Mouse (Mus musculus) MEL (cell line): ENCODE results near the gene Ptcra. TPM values are rescaled to one million over a fixed set of nuclear protein-coding genes. Genes with fewer than 3 reads are reported as not detected.
A peak's percentile ranks its signal among the peaks of the same experiment; 100 is the strongest.

Experiments used
- DNase-seq: peaks from one replicate; pipeline ENCODE4 v3.0.0; 2011; ENCODE audit warnings: low read depth, low spot score
- H3K27ac ChIP-seq: 2 replicates; pipeline ENCODE4 v1.5.1; 2012; ENCODE audit warnings: low read depth, mild to moderate bottlenecking, control low read depth, low read length, moderate library complexity; ENCODE audit not compliant: control insufficient read depth
- H3K27me3 ChIP-seq, 2 experiments: fragments of 150-350 bp in 1 of 2; sonication (generic) in 1 of 2; 2 replicates each; pipeline ENCODE4 v1.6.1; 2012; ENCODE audit warnings: low read length in 2 of 2, mild to moderate bottlenecking in 2 of 2, improper control_type of control experiment in 1 of 2, moderate library complexity in 1 of 2; ENCODE audit not compliant: insufficient read depth in 2 of 2, control insufficient read depth in 1 of 2
- H3K36me3 ChIP-seq, 2 experiments: 2 replicates each; pipeline ENCODE4 v1.6.1; 2012 to 2014; ENCODE audit warnings: low read length in 2 of 2, improper control_type of control experiment in 1 of 2, inconsistent platforms in 1 of 2, mild to moderate bottlenecking in 1 of 2; ENCODE audit not compliant: insufficient read depth in 2 of 2, control insufficient read depth in 1 of 2
- H3K4me1 ChIP-seq, 2 experiments: fragments of 150-350 bp in 1 of 2; sonication (generic) in 1 of 2; 2 replicates each; pipeline ENCODE4 v1.6.1; 2012; ENCODE audit warnings: low read length in 2 of 2, improper control_type of control experiment in 1 of 2, mild to moderate bottlenecking in 1 of 2; ENCODE audit not compliant: insufficient read depth in 2 of 2, control insufficient read depth in 1 of 2
- H3K4me3 ChIP-seq, 2 experiments: fragments of 150-350 bp in 1 of 2; sonication (generic) in 1 of 2; 2 replicates each; pipeline ENCODE4 v1.5.1; 2012; ENCODE audit warnings: low read depth in 2 of 2, low read length in 2 of 2, mild to moderate bottlenecking in 2 of 2, moderate library complexity in 2 of 2, control low read depth in 1 of 2, improper control_type of control experiment in 1 of 2; ENCODE audit not compliant: control insufficient read depth in 1 of 2, insufficient read depth in 1 of 2
- H3K79me2 ChIP-seq: 2 replicates; pipeline ENCODE4 v1.6.1; 2012; ENCODE audit warnings: mild to moderate bottlenecking, low read length, moderate library complexity; ENCODE audit not compliant: control insufficient read depth, poor library complexity, insufficient read depth
- H3K9ac ChIP-seq: 2 replicates; pipeline ENCODE4 v1.6.1; 2012; ENCODE audit warnings: low read depth, mild to moderate bottlenecking, control low read depth, low read length, moderate library complexity; ENCODE audit not compliant: control insufficient read depth, poor library complexity, severe bottlenecking
- H3K9me3 ChIP-seq: fragments of 150-350 bp; sonication (generic); replicated peaks from 2 replicates; pipeline ENCODE4 v1.6.1; 2012; ENCODE audit warnings: mild to moderate bottlenecking, low read length, improper control_type of control experiment, moderate library complexity; ENCODE audit not compliant: insufficient read depth
- CHD1 ChIP-seq: IDR thresholded peaks from 2 replicates; pipeline ENCODE4 v1.6.1; 2012; ENCODE audit warnings: low read depth, mild to moderate bottlenecking, inconsistent platforms, low read length, improper control_type of control experiment
- CHD2 ChIP-seq: IDR thresholded peaks from 2 replicates; pipeline ENCODE4 v1.6.1; 2011; ENCODE audit warnings: low read length, improper control_type of control experiment
- CTCF ChIP-seq, 3 experiments: IDR thresholded peaks in 2 of 3; conservative IDR thresholded peaks in 1 of 3; 2 replicates each; pipeline ENCODE4 v1.5.1; 2011 to 2012; ENCODE audit warnings: low read length in 3 of 3, low read depth in 2 of 3, mild to moderate bottlenecking in 2 of 3, improper control_type of control experiment in 1 of 3, inconsistent platforms in 1 of 3, mixed read lengths in 1 of 3, moderate library complexity in 1 of 3; ENCODE audit not compliant: control insufficient read depth in 1 of 3, insufficient read depth in 1 of 3, poor library complexity in 1 of 3, severe bottlenecking in 1 of 3
- ELF1 ChIP-seq: IDR thresholded peaks from 2 replicates; pipeline ENCODE4 v1.6.1; 2014; ENCODE audit warnings: low read depth, mild to moderate bottlenecking, inconsistent platforms, low read length, improper control_type of control experiment, moderate library complexity
- EP300 ChIP-seq, 2 experiments: IDR thresholded peaks; 2 replicates each; pipeline ENCODE4 v1.6.1; 2011; ENCODE audit warnings: improper control_type of control experiment in 2 of 2, low read length in 2 of 2, low read depth in 1 of 2, mild to moderate bottlenecking in 1 of 2
- ETS1 ChIP-seq: IDR thresholded peaks from 2 replicates; pipeline ENCODE4 v1.6.1; 2012; ENCODE audit warnings: low read depth, mild to moderate bottlenecking, inconsistent platforms, low read length, improper control_type of control experiment, moderate library complexity
- GABPA ChIP-seq: IDR thresholded peaks from 2 replicates; pipeline ENCODE4 v1.6.1; 2012; ENCODE audit warnings: low read depth, mild to moderate bottlenecking, inconsistent platforms, low read length, improper control_type of control experiment, moderate library complexity
- GATA1 ChIP-seq: IDR thresholded peaks from 2 replicates; pipeline ENCODE4 v1.6.1; 2011; ENCODE audit warnings: low read depth, low read length, improper control_type of control experiment
- HCFC1 ChIP-seq: IDR thresholded peaks from 2 replicates; pipeline ENCODE4 v1.6.1; 2012; ENCODE audit warnings: low read depth, mild to moderate bottlenecking, inconsistent platforms, low read length, improper control_type of control experiment, moderate library complexity
- JUND ChIP-seq: IDR thresholded peaks from 2 replicates; pipeline ENCODE4 v1.6.1; 2011; ENCODE audit warnings: low read depth, mild to moderate bottlenecking, improper control_type of control experiment, low read length
- KAT2A ChIP-seq: conservative IDR thresholded peaks from 2 replicates; pipeline ENCODE4 v1.6.1; 2012; ENCODE audit warnings: low read depth, low read length, improper control_type of control experiment, inconsistent platforms
- MAFK ChIP-seq: IDR thresholded peaks from 2 replicates; pipeline ENCODE4 v1.6.1; 2011; ENCODE audit warnings: low read depth, mild to moderate bottlenecking, low read length, improper control_type of control experiment, borderline replicate concordance
- MEF2A ChIP-seq: IDR thresholded peaks from 2 replicates; pipeline ENCODE4 v1.6.1; 2014; ENCODE audit warnings: low read depth, mild to moderate bottlenecking, inconsistent platforms, low read length, improper control_type of control experiment; ENCODE audit not compliant: poor library complexity, insufficient replicate concordance, severe bottlenecking; ENCODE audit errors: extremely low read depth
- MYC ChIP-seq: IDR thresholded peaks from 2 replicates; pipeline ENCODE4 v1.6.1; 2011; ENCODE audit warnings: low read depth, mild to moderate bottlenecking, low read length, improper control_type of control experiment, moderate library complexity
- NELFE ChIP-seq: IDR thresholded peaks from 2 replicates; pipeline ENCODE4 v1.6.1; 2011; ENCODE audit warnings: low read depth, low read length, improper control_type of control experiment
- POLR2AphosphoS5 ChIP-seq: IDR thresholded peaks from 2 replicates; pipeline ENCODE4 v1.6.1; 2012; ENCODE audit warnings: low read depth, borderline replicate concordance, mild to moderate bottlenecking, inconsistent platforms, low read length, moderate library complexity, mixed read lengths
- RAD21 ChIP-seq: IDR thresholded peaks from 2 replicates; pipeline ENCODE4 v1.6.1; 2011; ENCODE audit warnings: mild to moderate bottlenecking, low read depth, low read length, improper control_type of control experiment
- SMC3 ChIP-seq: IDR thresholded peaks from 2 replicates; pipeline ENCODE4 v1.6.1; 2011; ENCODE audit warnings: low read depth, low read length, improper control_type of control experiment
- TCF12 ChIP-seq: IDR thresholded peaks from 2 replicates; pipeline ENCODE4 v1.6.1; 2014; ENCODE audit warnings: low read depth, mild to moderate bottlenecking, inconsistent platforms, low read length, improper control_type of control experiment, moderate library complexity
- UBTF ChIP-seq: IDR thresholded peaks from 2 replicates; pipeline ENCODE4 v1.6.1; 2012; ENCODE audit warnings: low read depth, mild to moderate bottlenecking, inconsistent platforms, low read length, improper control_type of control experiment, moderate library complexity, borderline replicate concordance; ENCODE audit not compliant: insufficient read depth
- ZC3H11A ChIP-seq: IDR thresholded peaks from 2 replicates; pipeline ENCODE4 v1.6.1; 2012; ENCODE audit warnings: low read depth, mild to moderate bottlenecking, inconsistent platforms, low read length, improper control_type of control experiment
- ZKSCAN1 ChIP-seq: IDR thresholded peaks from 2 replicates; pipeline ENCODE4 v1.6.1; 2012; ENCODE audit warnings: low read depth, mild to moderate bottlenecking, inconsistent platforms, low read length, improper control_type of control experiment, moderate library complexity
- ZNF384 ChIP-seq: IDR thresholded peaks from 2 replicates; pipeline ENCODE4 v1.6.1; 2012; ENCODE audit warnings: low read depth, mild to moderate bottlenecking, inconsistent platforms, low read length, improper control_type of control experiment
- polyA plus RNA-seq, 2 experiments: library from polyadenylated mRNA; stranded (reverse) in 1 of 2; unstranded in 1 of 2; fragments of >175 nt in 1 of 2; fragments of >200 nt in 1 of 2; gene quantifications; 2 replicates each; pipeline versions ENCODE4 v1.2.1 to v1.2.4; 2012; ENCODE audit warnings: low replicate concordance in 2 of 2, low read depth in 1 of 2; ENCODE audit not compliant: insufficient read length in 2 of 2, insufficient read depth in 1 of 2, missing spikeins in 1 of 2
- total RNA-seq: library from RNA; depleted of rRNA; stranded (reverse); fragments of 300-350 nt; gene quantifications from 2 replicates; pipeline ENCODE4 v1.2.3, GENCODE M21; 2012

Gene Ptcra
- total and polyA plus RNA-seq, 3 experiments = 1.7 to 1.8 TPM; not detected in 1

- Histone ChIP-seq H3K9me3 (no peaks in the 10 kb centered on the region), H3K4me3 (no peak overlapping the region), H3K4me1 (no peaks in the 10 kb centered on the region)
- TF ChIP-seq CTCF (IDR thresholded peaks at IDR 0.05 in 2 of 3, conservative IDR thresholded peaks at IDR 0.05 in 1 of 3; ENCODE audit: control insufficient read depth in 1 of 3, insufficient read depth in 1 of 3, low read depth in 2 of 3, low read length in 3 of 3, poor library complexity in 1 of 3, severe bottlenecking in 1 of 3) (peak; percentile 53 to 73 (median 70)), SMC3 (peak; percentile 57), EP300 (IDR thresholded peaks at IDR 0.05; ENCODE audit: low read depth in 1 of 2, low read length in 2 of 2) (no peak), MYC (no peak), RAD21 (peak; percentile 67), HCFC1 (no peak), ZC3H11A (peak; percentile 41; the same call in 1 of the 2 replicates), TCF12 (no peak), NELFE (no peak), CHD1 (no peak), POLR2AphosphoS5 (no peak), ZNF384 (no peak)
- TF ChIP-seq, all 39 proteins: peak for 4
- Histone ChIP-seq H3K79me2 (no peaks in the 10 kb centered on the region), H3K36me3 (no peaks in the 10 kb centered on the region), H3K9ac (no peak overlapping the region), H3K27me3 (no peaks in the 10 kb centered on the region), H3K27ac (no peak overlapping the region)
- peak; percentile 58 for DNase-seq
Observed at GRCm38 (mm10) chr17:46725273-46725672, 38.2 kb downstream of the Ptcra start.

- Histone ChIP-seq H3K27ac (no peak overlapping the region), H3K4me1 (no peaks in the 10 kb centered on the region), H3K27me3 (no peaks in the 10 kb centered on the region), H3K9me3 (no peaks in the 10 kb centered on the region), H3K9ac (no peak overlapping the region), H3K36me3 (no peaks in the 10 kb centered on the region), H3K79me2 (no peaks in the 10 kb centered on the region), H3K4me3 (no peak overlapping the region)
- TF ChIP-seq GATA1 (no peak), CHD1 (no peak), ELF1 (no peak), KAT2A (no peak), UBTF (no peak), CHD2 (no peak), MEF2A (no peak), MAFK (no peak), POLR2AphosphoS5 (no peak), ZKSCAN1 (no peak), GABPA (no peak), ETS1 (no peak), JUND (no peak)
- DNase-seq = no peak
Observed at GRCm38 (mm10) chr17:46724477-46725084, 38.9 kb downstream of the Ptcra start.
